Mouse (Mus musculus) bone marrow macrophage, adult 2 months (primary cell): ENCODE data around the gene Dhx9.
"Not testable (repeated sequence)": the region's sequence is repeated elsewhere in the genome, so short reads cannot be mapped to it uniquely, and the experiment has no call there.

ENCODE experiments used
- CTCF ChIP-seq: IDR thresholded peaks from 2 replicates; pipeline ENCODE4 v1.5.1; 2012; ENCODE audit warnings: low read depth, mild to moderate bottlenecking, low read length, moderate library complexity
- POLR2A ChIP-seq: IDR thresholded peaks from 2 replicates; pipeline ENCODE4 v1.6.1; 2012; ENCODE audit warnings: mild to moderate bottlenecking, low read depth, low read length, borderline replicate concordance

DNA sequence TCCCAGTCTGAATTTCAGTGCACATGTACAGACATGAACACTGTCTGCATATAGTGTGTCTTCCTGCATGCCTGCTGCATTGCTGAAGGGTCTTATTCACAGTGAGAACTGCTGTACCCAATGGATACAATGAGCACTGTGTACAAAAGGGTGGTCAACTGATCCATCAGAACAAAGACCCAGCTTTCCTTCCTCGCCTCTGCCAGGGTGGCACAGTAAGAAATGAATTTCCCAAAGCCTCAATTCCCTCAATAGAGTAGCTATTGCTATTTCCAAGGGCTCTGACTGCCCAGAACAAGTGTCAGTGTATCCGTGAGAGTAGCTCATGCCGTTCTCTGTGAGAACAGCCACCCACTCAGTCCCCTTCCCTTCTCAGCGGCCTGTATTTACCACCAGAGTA lies 69.7 kb downstream of the Dhx9 start:
- not testable (repeated sequence) for TF ChIP-seq CTCF, POLR2A
